Mouse (Mus musculus): ENCODE results near the gene Adgre5.
A peak's percentile ranks its signal among the peaks of the same experiment; 100 is the strongest.

The Adgre5 gene

GRCm38 (mm10) chr8:83754149-83754548 is 13.0 kb upstream of the Adgre5 start:
- no peak for DNase-seq (ENCODE audit: low spot score)

- DNase-seq (ENCODE audit: low spot score) = no peak
Observed at GRCm38 (mm10) chr8:83749265-83749664, 8.1 kb upstream of the Adgre5 start.

GRCm38 (mm10) chr8:83748708-83749107 is 7.6 kb upstream of the Adgre5 start:
- no peak for DNase-seq (ENCODE audit: low spot score)

- peak; percentile 29 for DNase-seq (ENCODE audit: low spot score)
Observed at GRCm38 (mm10) chr8:83747661-83748346, 6.7 kb upstream of the Adgre5 start.

GRCm38 (mm10) chr8:83744070-83744469 is 2.9 kb upstream of the Adgre5 start:
- DNase-seq (ENCODE audit: low spot score) = no peak

GRCm38 (mm10) chr8:83742968-83743367 is 1.8 kb upstream of the Adgre5 start:
- no peak for DNase-seq (ENCODE audit: low spot score)

DNA sequence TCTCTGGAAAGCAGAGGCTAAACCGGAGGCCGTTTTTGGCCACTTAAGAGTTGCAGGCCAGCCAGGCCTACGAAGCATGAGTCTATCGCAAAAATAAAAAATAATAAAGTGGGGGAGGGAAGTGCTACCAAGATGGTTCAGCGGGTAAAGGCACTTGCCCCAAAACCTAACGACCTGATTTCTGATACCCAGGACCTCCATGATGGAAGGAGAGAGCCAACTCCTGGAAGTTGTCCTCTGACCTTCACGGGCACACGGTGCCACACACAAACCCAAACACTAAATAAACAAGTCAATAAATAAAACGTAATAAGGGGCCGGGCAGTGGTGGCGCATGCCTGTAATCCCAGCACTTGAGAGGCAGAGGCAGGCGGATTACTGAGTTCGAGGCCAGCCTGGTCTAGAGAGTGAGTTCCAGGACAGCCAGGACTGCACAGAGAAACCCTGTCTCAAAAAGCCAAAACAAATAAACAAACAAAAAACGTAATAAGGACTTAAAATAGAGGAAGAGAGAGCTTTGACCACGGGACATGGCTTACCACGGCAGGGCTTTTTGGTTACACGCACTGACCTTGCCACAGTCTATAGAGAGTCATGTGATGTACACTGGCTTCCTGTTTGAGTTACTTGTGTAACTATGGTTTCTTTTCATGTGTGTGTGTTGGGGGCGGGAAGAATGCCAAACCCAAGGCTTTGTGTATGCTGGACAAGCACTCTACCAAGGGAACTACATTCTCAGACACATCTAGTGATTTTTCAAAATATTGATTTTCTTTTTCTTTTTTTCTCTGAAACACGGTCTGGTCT is 926 bp upstream of the Adgre5 start:
- no peak for DNase-seq (ENCODE audit: low spot score)

DNA sequence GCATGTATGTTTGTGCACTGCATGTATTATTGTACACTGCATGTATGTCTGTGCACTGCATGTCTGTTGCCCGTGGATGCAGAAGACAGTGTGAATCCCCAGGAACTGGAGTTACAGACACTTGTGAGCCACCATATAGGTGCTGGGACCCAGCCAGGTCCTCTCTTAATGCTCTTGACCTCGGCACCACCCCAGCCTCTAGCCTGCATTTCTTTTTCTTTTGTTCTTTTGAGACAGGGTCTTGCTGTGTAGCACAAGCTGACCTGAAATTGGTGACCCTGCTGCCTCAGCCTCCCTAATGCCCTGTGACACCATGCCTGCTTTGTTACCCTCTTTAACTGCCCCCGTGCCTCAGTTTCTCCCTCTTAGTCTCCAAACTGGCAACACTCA is 545 bp downstream of the Adgre5 start:
- DNase-seq (ENCODE audit: low spot score) = no peak

DNA sequence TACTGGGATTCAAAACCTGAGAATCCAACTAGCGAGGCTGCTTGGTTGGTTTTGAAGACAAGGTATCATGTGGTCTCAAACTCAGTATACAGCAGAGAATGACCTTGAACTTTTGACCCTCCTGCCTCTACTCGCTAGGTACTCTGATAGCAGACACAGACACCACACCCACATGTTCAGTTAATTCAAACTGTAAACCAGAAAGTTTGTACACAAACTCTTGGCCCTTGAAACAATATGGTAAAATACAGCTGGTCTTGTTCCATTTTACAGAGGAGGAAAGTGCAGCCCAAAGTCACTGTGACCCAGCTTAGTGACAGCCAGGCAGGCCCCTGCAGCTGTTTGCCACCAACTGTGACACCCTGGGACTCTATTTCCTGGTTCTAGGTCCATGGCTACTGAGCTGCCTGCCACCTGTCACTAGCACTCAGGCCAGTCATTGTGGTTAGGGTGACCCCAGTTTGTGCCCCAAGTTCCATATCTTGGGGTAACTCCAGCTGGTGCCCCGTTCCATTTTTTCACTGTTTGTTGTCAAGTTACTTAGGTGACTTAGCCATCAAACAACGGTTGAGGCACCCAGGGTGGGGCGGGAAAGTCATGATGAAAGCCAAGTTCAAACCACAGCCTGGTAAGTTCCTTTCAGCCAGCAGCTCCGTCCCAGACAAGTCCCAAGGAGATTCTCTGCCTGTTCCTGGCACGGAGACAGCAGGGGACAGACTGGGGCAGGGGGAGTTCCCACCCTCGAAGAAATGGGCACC is 1.2 kb downstream of the Adgre5 start:
- DNase-seq (ENCODE audit: low spot score) = no peak

DNA sequence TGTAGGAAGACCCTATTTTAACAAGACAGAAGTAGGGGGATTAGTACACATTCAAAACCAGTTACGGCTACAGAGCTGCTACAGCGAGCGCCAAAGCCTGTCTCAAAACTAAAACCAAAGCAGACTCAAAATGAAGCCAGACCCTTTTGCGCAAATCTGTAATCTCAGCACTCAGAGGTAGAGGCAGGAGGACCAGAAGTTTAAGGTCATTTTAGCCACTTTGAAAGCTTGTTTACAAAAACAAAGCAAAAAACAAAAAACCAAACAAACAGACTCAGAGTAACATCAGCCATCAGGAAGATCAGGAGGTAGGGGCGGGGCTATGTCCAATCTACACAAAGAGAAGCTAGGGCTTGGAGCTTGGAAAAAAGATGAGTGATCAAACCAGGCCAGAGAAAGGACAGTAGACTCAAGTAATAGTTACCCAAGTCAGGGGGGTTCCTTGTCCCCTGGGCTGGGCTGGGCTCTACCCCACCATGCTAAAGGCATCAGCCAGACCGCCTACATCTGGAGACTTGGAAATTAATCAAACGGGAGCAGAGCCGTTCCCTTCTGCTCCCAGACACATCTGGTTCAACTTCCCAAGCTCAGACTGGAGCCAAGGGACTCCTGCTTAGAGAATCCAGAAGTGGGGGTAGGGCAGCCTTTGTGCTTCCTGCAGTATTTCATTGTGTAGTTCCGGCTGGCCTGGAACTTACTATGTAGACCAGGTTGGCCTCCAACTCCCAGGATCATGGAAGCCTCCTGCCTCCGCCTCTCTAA is 2.0 kb downstream of the Adgre5 start:
- no peak for DNase-seq (ENCODE audit: low spot score)

- peak; percentile 62 for DNase-seq (ENCODE audit: low spot score)
Observed at GRCm38 (mm10) chr8:83737852-83738562, 3.1 kb downstream of the Adgre5 start.

DNA sequence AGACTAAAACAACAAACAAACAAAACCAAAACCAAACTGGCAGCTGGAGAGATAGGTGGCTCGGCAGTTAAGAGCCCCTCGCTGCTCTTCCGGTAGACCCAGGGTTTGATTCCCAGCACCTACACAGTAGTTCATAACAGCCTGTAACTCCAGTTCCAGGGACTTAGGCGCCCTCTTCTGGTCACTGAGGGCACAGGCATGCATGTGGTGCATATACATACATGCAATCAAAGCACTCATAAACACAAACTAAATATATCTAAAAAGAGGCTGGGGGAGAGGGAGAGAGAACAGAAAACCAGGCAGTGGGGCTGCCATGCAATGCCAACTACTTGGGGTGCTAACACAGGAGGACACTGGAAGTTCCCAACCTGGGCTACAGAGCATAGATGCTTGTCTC is 3.8 kb downstream of the Adgre5 start:
- DNase-seq (ENCODE audit: low spot score) = no peak

DNA sequence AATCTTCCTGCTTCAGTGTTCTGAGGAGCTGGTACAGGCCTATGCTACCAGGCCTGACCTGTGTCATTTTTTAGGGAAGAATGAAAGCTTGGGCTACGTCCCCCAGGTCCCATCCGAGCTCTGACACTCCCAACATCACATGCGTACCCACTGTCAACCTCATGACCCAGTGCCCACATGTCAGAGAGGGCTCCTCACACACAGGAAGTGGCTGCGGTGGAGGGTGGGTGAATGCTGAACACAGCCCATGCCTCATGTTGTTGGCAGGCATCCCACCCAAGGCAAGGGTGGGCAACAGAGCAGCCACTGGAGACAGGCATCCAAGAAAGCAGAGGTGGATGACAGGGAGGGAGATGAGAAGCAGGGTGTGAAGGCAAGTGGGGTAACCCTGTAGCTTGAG is 4.4 kb downstream of the Adgre5 start:
- no peak for DNase-seq (ENCODE audit: low spot score)

DNA sequence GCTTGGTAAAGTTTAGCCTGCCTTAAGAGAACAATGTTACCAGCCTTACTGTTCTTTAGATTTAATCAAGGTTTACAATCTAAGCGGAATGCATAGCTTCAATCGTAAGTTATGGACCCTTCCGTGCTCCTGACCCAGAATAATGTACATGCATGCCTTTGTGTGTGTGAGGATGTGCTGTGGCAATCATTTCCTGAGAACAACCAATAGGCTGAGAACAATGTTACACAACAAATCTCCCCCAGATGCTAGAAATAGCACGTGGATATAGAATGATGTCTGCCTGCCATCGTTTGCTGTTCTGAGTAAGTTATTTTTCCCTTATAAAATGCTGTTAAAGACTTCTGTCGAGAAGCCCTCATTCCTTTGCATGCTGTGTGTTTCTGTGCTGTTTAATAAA is 8.2 kb downstream of the Adgre5 start:
- DNase-seq (ENCODE audit: low spot score) = no peak

DNA sequence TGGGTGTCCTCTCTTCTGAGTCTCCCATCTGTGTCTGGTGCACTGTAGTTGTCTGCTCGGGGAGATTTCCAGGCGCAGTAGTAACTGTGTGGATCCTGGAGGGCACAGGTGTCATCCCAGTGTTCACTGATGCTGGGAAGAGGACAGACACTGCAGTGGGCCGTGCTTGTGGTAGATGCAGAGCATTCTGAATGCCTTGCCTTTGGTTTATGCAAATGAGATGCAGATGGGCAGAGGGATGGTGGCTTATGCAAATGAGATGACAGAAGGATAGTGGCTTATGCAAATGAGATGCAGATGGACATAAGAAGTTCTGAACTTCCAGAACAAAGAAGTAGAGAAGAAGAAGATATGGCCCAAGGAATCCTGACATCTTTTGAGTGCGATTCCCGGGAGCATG is 9.2 kb downstream of the Adgre5 start:
- DNase-seq (ENCODE audit: low spot score) = no peak

GRCm38 (mm10) chr8:83729009-83729807 is 11.9 kb downstream of the Adgre5 start:
- DNase-seq (ENCODE audit: low spot score) = peak; percentile 47

- DNase-seq (ENCODE audit: low spot score) = no peak
Observed at GRCm38 (mm10) chr8:83725521-83726102, 15.5 kb downstream of the Adgre5 start.

- peak; percentile 82 for DNase-seq (ENCODE audit: low spot score)
Observed at GRCm38 (mm10) chr8:83724697-83725482, 16.2 kb downstream of the Adgre5 start.

DNA sequence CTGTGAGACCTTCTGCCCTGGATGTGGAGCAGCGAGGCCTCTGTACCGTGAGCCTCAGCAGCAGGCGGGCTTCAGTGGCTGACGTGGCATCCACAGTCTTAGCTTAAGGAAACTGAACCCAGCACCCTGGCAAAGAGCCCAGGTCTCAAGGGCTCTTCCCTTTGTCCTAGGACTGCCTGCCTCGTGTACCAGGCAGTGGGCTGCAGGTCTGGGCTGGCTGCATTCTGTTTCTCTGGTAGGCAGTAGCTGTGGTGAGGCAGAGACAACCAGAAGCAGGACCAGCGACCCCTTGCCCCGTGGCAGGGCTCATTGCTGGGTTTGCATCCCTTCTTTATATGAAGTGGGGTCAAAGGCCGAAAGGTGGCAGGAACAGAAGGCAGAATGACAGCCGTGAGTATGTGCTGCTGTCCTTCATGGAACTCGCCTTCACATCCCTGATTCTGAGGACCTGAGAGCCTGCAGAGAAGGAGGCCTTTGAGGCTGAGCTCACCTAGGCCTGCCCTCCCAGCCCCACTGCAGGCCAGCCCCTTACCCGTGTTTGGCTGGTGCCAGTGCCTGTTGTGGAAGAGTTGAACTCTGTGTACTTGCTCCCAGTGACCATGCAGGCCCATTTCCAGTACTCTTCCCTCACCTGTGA is 17.6 kb downstream of the Adgre5 start:
- no peak for DNase-seq (ENCODE audit: low spot score)

Measured in urinary bladder, postnatal 14 days (tissue).